In genomic region chr6:51890356-51890755, GRCm38 (mm10) we compare ENCODE assay signal across 23 mouse cellular contexts.
DNase-seq lines count a peak whose midpoint lies in the region; ATAC-seq lines count a peak whose summit lies in the region.
"Had no signal": no experiment of that assay in that cellular context is flagged by ENCODE, and none has a peak within 500 bp of the region (broad histone marks: within the 10 kb centered on the region; RNA-seq: fewer than 3 reads in every experiment).

No protein-coding gene starts in this region.

- no peaks in the 10 kb centered on the region for H3K36me3 ChIP-seq in kidney, embryonic 15.5 days
- no peaks in the 10 kb centered on the region for H3K36me3 ChIP-seq in lung, embryonic 16.5 days (ENCODE audit: control insufficient read depth, insufficient read depth, low read length)
- H3K36me3 ChIP-seq in stomach, embryonic 14.5 days (ENCODE audit: control insufficient read depth, insufficient read depth, low read length): no peaks in the 10 kb centered on the region
- H3K36me3 ChIP-seq: embryonic facial prominence, embryonic 15.5 days; forebrain, embryonic 15.5 days; hindbrain, embryonic 13.5 days; limb, embryonic 10.5 days; neural tube, embryonic 15.5 days had no signal

- no peak overlapping the region for H3K9ac ChIP-seq in kidney, embryonic 15.5 days
- H3K9ac ChIP-seq in lung, embryonic 16.5 days (ENCODE audit: low read length): no peak overlapping the region
- no peak overlapping the region for H3K9ac ChIP-seq in stomach, embryonic 14.5 days (replicated peaks; ENCODE audit: low read depth, low read length)
- H3K9ac ChIP-seq: embryonic facial prominence, embryonic 15.5 days; forebrain, embryonic 15.5 days; hindbrain, embryonic 13.5 days; neural tube, embryonic 15.5 days had no signal

- no peak for DNase-seq in kidney, postnatal 4 days
- no peak for DNase-seq in lung, adult 18-20 months
- no peak for DNase-seq in cerebellum, adult 18-20 months
- no peak for DNase-seq in right cerebral cortex, postnatal 14 days
- DNase-seq: adrenal gland, postnatal 10 days; cerebellum, adult 8-10 months; cerebellum, postnatal 36 days; embryo, embryonic 11 days; kidney, postnatal 14 days; liver; thymus, postnatal 14 days had no signal

- peaks cover 34% of the 10 kb centered on the region for H3K4me1 ChIP-seq in kidney, embryonic 15.5 days
- H3K4me1 ChIP-seq in lung, embryonic 16.5 days (replicated peaks; ENCODE audit: control insufficient read depth, insufficient read depth, low read length): peaks cover 31% of the 10 kb centered on the region
- peaks cover 28% of the 10 kb centered on the region for H3K4me1 ChIP-seq in stomach, embryonic 14.5 days (ENCODE audit: control insufficient read depth, insufficient read depth, low read length)
- H3K4me1 ChIP-seq: hindbrain, embryonic 13.5 days; limb, embryonic 10.5 days; neural tube, embryonic 15.5 days had no signal

- 50% methylated on average over 5 of the region's 5 CpGs for WGBS in kidney, embryonic 15.5 days
- 36% methylated on average over 5 of the region's 5 CpGs for WGBS in lung, embryonic 16.5 days
- 31% methylated on average over 5 of the region's 5 CpGs for WGBS in stomach, embryonic 14.5 days

- H3K27ac ChIP-seq in kidney, embryonic 15.5 days: peak overlapping the region; percentile 25; the same call in 1 of the 2 replicates
- H3K27ac ChIP-seq in lung, embryonic 16.5 days (ENCODE audit: low read length): peak overlapping the region; percentile 78
- peak overlapping the region; percentile 48; the same call in 1 of the 2 replicates for H3K27ac ChIP-seq in stomach, embryonic 14.5 days (ENCODE audit: low read length)
- H3K27ac ChIP-seq: embryonic facial prominence, embryonic 15.5 days; forebrain, embryonic 15.5 days; hindbrain, embryonic 13.5 days; layer of hippocampus, adult 2 months; limb, embryonic 10.5 days; neural tube, embryonic 15.5 days had no signal

- no peak for ATAC-seq in kidney, embryonic 15.5 days (replicated peaks; ENCODE audit: low FRiP score)
- peak; percentile 62 for ATAC-seq in lung, embryonic 16.5 days (ENCODE audit: low read depth)
- no peak for ATAC-seq in stomach, embryonic 14.5 days (ENCODE audit: insufficient number of reproducible peaks, insufficient read depth, low FRiP score, low read depth)
- ATAC-seq: activated CD4-positive, CD25-positive, alpha-beta regulatory T cell, adult 4 months; forebrain, embryonic 15.5 days had no signal

- H3K9me3 ChIP-seq in kidney, embryonic 15.5 days (replicated peaks): no peaks in the 10 kb centered on the region
- H3K9me3 ChIP-seq in lung, embryonic 16.5 days (ENCODE audit: control insufficient read depth, low read length): no peaks in the 10 kb centered on the region
- no peaks in the 10 kb centered on the region for H3K9me3 ChIP-seq in stomach, embryonic 14.5 days (ENCODE audit: control insufficient read depth, low read depth, low read length)
- H3K9me3 ChIP-seq: embryonic facial prominence, embryonic 15.5 days; forebrain, embryonic 15.5 days; hindbrain, embryonic 13.5 days; limb, embryonic 10.5 days; neural tube, embryonic 15.5 days had no signal

- no peaks in the 10 kb centered on the region for H3K27me3 ChIP-seq in kidney, embryonic 15.5 days
- H3K27me3 ChIP-seq in lung, embryonic 16.5 days (ENCODE audit: control insufficient read depth, insufficient read depth, low read depth, low read length): no peaks in the 10 kb centered on the region
- H3K27me3 ChIP-seq in stomach, embryonic 14.5 days (ENCODE audit: control insufficient read depth, insufficient read depth, low read length): no peaks in the 10 kb centered on the region
- H3K27me3 ChIP-seq: embryonic facial prominence, embryonic 15.5 days; forebrain, embryonic 15.5 days; hindbrain, embryonic 13.5 days; neural tube, embryonic 15.5 days had no signal

- no peak overlapping the region for H3K4me3 ChIP-seq in kidney, embryonic 15.5 days (replicated peaks)
- H3K4me3 ChIP-seq in lung, embryonic 16.5 days (ENCODE audit: low read length): no peak overlapping the region
- no peak overlapping the region for H3K4me3 ChIP-seq in stomach, embryonic 14.5 days (ENCODE audit: low read depth, low read length)
- H3K4me3 ChIP-seq: embryonic facial prominence, embryonic 15.5 days; forebrain, embryonic 15.5 days; hindbrain, embryonic 13.5 days; layer of hippocampus, adult 2 months; limb, embryonic 10.5 days; neural tube, embryonic 15.5 days had no signal

- H3K4me2 ChIP-seq in kidney, embryonic 15.5 days: no peak overlapping the region
- H3K4me2 ChIP-seq in lung, embryonic 16.5 days (ENCODE audit: low read depth, low read length): peak overlapping the region; percentile 28
- H3K4me2 ChIP-seq in stomach, embryonic 14.5 days (replicated peaks; ENCODE audit: low read depth, low read length): no peak overlapping the region; the same call in 1 of the 2 replicates
- H3K4me2 ChIP-seq: embryonic facial prominence, embryonic 15.5 days; forebrain, embryonic 15.5 days; heart, embryonic 11.5 days; hindbrain, embryonic 13.5 days; midbrain, embryonic 11.5 days; neural tube, embryonic 15.5 days had no signal

Comparison
In these comparisons a context has a peak if more than half of its experiments do, and no peak if none do; other contexts are left out.
1. H3K27ac ChIP-seq: peak in every context shown above with its lines; median percentile 78 in lung, embryonic 16.5 days; 48 in stomach, embryonic 14.5 days; 25 in kidney, embryonic 15.5 days.